Mouse (Mus musculus): ENCODE data around the gene Ralgapa2.

DNA sequence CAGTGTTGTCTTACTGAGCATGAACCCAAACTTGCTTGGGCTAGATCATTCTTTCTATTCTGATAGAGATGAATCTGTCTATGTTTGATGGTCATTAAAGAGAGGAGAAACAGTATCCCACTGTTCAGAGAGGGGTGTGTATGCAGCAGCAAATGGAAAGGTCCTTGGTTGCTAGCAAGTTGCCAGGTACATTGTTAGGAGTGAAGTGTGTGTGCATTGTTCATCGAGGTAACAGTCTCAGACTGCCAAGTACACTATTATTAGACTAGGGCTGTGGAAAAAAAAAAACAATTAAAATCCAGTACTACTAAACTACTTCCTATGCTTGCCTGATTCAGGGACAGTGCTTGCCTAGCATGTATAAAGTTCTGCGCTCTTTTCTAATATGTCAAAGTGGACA lies 2.9 kb upstream of the Ralgapa2 start:
- TF ChIP-seq POLR2A (IDR thresholded peaks at IDR 0.05; ENCODE audit: borderline replicate concordance, extremely low read depth, insufficient read depth, insufficient read length, poor library complexity, severe bottlenecking) (no peak), CTCF (IDR thresholded peaks at IDR 0.05; ENCODE audit: borderline replicate concordance, extremely low read depth, insufficient read depth, insufficient read length) (no peak)
